Mouse (Mus musculus): ENCODE data around the gene Snph. TPM values are rescaled to one million over a fixed set of nuclear protein-coding genes. Genes with fewer than 3 reads are reported as not detected.

The Snph gene
- polyA plus RNA-seq, 1 experiment from 2014 or later, result 0.12 TPM

- TF ChIP-seq CTCF (IDR thresholded peaks at IDR 0.05), result no peak
- DNase-seq (ENCODE audit: low read depth, low spot score) (no peak), ATAC-seq (no peak)
- in situ Hi-C loops (cut with MboI; ENCODE audit: low pct_unique_long_range_greater_than_20kb), result loop anchor here (10.0 kb wide), 1 partner anchor 111 kb away; no protein-coding TSS in a partner anchor
- ChIA-PET CTCF (no interaction called here), POLR2A (no interaction called here)
- peaks cover 3% of the 10 kb centered on the region for H3K27me3 ChIP-seq
Measured at GRCm38 (mm10) chr2:151573667-151574066, 58.7 kb downstream of the Snph start.

GRCm38 (mm10) chr2:151571873-151572700 lies 60.3 kb downstream of the Snph start, which contains the start of gene Sdcbp2:
Gene Sdcbp2, plus strand, starts transcription at chr2:151572622.
- in situ Hi-C loops (cut with MboI; ENCODE audit: low pct_unique_long_range_greater_than_20kb), result loop anchor here (10.0 kb wide), 1 partner anchor 113 kb away; no protein-coding TSS in a partner anchor
- ATAC-seq, result no peak

GRCm38 (mm10) chr2:151569452-151569851 lies 62.9 kb downstream of the Snph start:
- POLR2A ChIA-PET, result interaction anchor here (0.6 to 0.7 kb wide), 2 partner anchors 19 to 34 kb away, joined by 3 to 5 read pairs; no protein-coding TSS in a partner anchor
- DNase-seq (ENCODE audit: low read depth, low spot score) (no peak), ATAC-seq (no peak)
- H3K27me3 ChIP-seq, result no peaks in the 10 kb centered on the region
- CTCF ChIA-PET, result interaction anchor here (1.5 to 1.7 kb wide), 3 partner anchors 14 to 113 kb away, joined by 3 read pairs; no protein-coding TSS in a partner anchor
- in situ Hi-C loops (cut with MboI; ENCODE audit: low pct_unique_long_range_greater_than_20kb), result no loop called here
- no peak for TF ChIP-seq CTCF (IDR thresholded peaks at IDR 0.05)

More at GRCm38 (mm10) chr2:151571873-151572700, 60.3 kb downstream of the Snph start, which contains the start of gene Sdcbp2:
- no peak for TF ChIP-seq CTCF (IDR thresholded peaks at IDR 0.05)
- CTCF ChIA-PET, result no interaction called here
- H3K27me3 ChIP-seq, result peaks cover 3% of the 10 kb centered on the region
- DNase-seq (ENCODE audit: low read depth, low spot score), result no peak
- POLR2A ChIA-PET, result no interaction called here

GRCm38 (mm10) chr2:151566856-151567255 lies 65.5 kb downstream of the Snph start:
- no peak for TF ChIP-seq CTCF (IDR thresholded peaks at IDR 0.05)
- ATAC-seq, result no peak

GRCm38 (mm10) chr2:151564986-151565385 lies 67.4 kb downstream of the Snph start:
- ChIA-PET POLR2A (no interaction called here), CTCF (no interaction called here)
- no peak for DNase-seq (ENCODE audit: low read depth, low spot score)
- no peak for ATAC-seq
- TF ChIP-seq CTCF (IDR thresholded peaks at IDR 0.05), result no peak
- no peaks in the 10 kb centered on the region for H3K27me3 ChIP-seq
- in situ Hi-C loops (cut with MboI; ENCODE audit: low pct_unique_long_range_greater_than_20kb), result no loop called here

More at GRCm38 (mm10) chr2:151566856-151567255, 65.5 kb downstream of the Snph start:
- no peak for DNase-seq (ENCODE audit: low read depth, low spot score)
- no peaks in the 10 kb centered on the region for H3K27me3 ChIP-seq
- in situ Hi-C loops (cut with MboI; ENCODE audit: low pct_unique_long_range_greater_than_20kb), result no loop called here
- ChIA-PET CTCF (interaction anchor here (1.3 kb wide), 1 partner anchor 11 kb away, joined by 4 read pairs; no protein-coding TSS in a partner anchor), POLR2A (no interaction called here)

- H3K27me3 ChIP-seq, result no peaks in the 10 kb centered on the region
- ChIA-PET POLR2A (no interaction called here), CTCF (interaction anchor here (1.5 kb wide), 1 partner anchor 10 kb away, joined by 4 read pairs; no protein-coding TSS in a partner anchor)
- DNase-seq (ENCODE audit: low read depth, low spot score) (no peak), ATAC-seq (no peak)
- TF ChIP-seq CTCF (IDR thresholded peaks at IDR 0.05), result no peak
- in situ Hi-C loops (cut with MboI; ENCODE audit: low pct_unique_long_range_greater_than_20kb), result no loop called here
Measured at GRCm38 (mm10) chr2:151564006-151564405, 68.4 kb downstream of the Snph start.

GRCm38 (mm10) chr2:151562930-151563921 lies 69.2 kb downstream of the Snph start:
- no peak for ATAC-seq
- no peak for DNase-seq (ENCODE audit: low read depth, low spot score)
- ChIA-PET POLR2A (interaction anchor here (0.6 kb wide), 1 partner anchor 448 kb away, joined by 4 read pairs; no protein-coding TSS in a partner anchor), CTCF (interaction anchor here (1.5 kb wide), 1 partner anchor 9 kb away, joined by 4 read pairs; no protein-coding TSS in a partner anchor)
- H3K27me3 ChIP-seq, result no peaks in the 10 kb centered on the region
- TF ChIP-seq CTCF (IDR thresholded peaks at IDR 0.05), result no peak
- in situ Hi-C loops (cut with MboI; ENCODE audit: low pct_unique_long_range_greater_than_20kb), result no loop called here

- no peaks in the 10 kb centered on the region for H3K27me3 ChIP-seq
- ChIA-PET CTCF (no interaction called here), POLR2A (interaction anchor here (0.8 kb wide), 1 partner anchor 11 kb away, joined by 3 read pairs; no protein-coding TSS in a partner anchor)
- in situ Hi-C loops (cut with MboI; ENCODE audit: low pct_unique_long_range_greater_than_20kb), result no loop called here
- DNase-seq (ENCODE audit: low read depth, low spot score) (no peak), ATAC-seq (no peak)
- no peak for TF ChIP-seq CTCF (IDR thresholded peaks at IDR 0.05)
Measured at GRCm38 (mm10) chr2:151549615-151550121, 82.7 kb downstream of the Snph start.

GRCm38 (mm10) chr2:151546571-151546970 lies 85.8 kb downstream of the Snph start:
- no peak for DNase-seq (ENCODE audit: low read depth, low spot score)
- no peak for TF ChIP-seq CTCF (IDR thresholded peaks at IDR 0.05)
- ChIA-PET POLR2A (no interaction called here), CTCF (interaction anchor here (1.2 kb wide), 1 partner anchor 11 kb away, joined by 3 read pairs; no protein-coding TSS in a partner anchor)
- H3K27me3 ChIP-seq, result no peaks in the 10 kb centered on the region
- ATAC-seq, result no peak
- in situ Hi-C loops (cut with MboI; ENCODE audit: low pct_unique_long_range_greater_than_20kb), result no loop called here

GRCm38 (mm10) chr2:151544673-151545072 lies 87.7 kb downstream of the Snph start:
- ChIA-PET POLR2A (interaction anchor here (0.5 kb wide), 1 partner anchor 151 kb away, joined by 5 read pairs; no protein-coding TSS in a partner anchor), CTCF (interaction anchor here (0.7 to 1.7 kb wide), 2 partner anchors 11 to 38 kb away, joined by 3 to 4 read pairs; no protein-coding TSS in a partner anchor)
- DNase-seq (ENCODE audit: low read depth, low spot score), result no peak
- in situ Hi-C loops (cut with MboI; ENCODE audit: low pct_unique_long_range_greater_than_20kb), result loop anchor here (5.0 kb wide), 1 partner anchor 47 kb away; no protein-coding TSS in a partner anchor
- TF ChIP-seq CTCF (IDR thresholded peaks at IDR 0.05), result no peak
- no peak for ATAC-seq
- no peaks in the 10 kb centered on the region for H3K27me3 ChIP-seq

Data from Patski (cell line).